Mouse (Mus musculus): ENCODE results near the gene Vti1a.

DNA sequence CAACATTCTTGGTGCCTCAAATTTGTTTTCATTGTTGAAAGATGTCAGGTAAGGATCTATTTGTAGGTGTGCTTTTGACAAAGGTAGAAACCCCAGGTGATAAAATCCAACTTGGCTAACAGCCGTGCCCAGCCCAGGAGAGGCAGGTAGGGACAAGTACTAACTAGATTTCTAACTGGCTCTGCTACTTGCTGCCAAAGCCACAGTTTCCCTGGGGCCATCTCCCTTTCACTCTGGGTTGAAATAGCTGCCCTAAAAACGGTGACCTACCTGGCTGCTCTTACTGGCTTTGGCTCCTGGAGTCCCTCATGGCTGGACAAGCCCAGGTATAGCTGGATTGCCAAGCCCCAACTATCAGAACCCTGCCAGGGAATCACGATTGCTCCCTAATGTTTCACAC lies 49.3 kb upstream of the Vti1a start:
- TF ChIP-seq CTCF (IDR thresholded peaks at IDR 0.05; ENCODE audit: low read depth): no peak
- TF ChIP-seq EP300 (IDR thresholded peaks at IDR 0.05; ENCODE audit: low read depth): no peak
